Mouse (Mus musculus): ENCODE measurements around the gene Nkpd1. TPM values are rescaled to one million over a fixed set of nuclear protein-coding genes. Genes with fewer than 3 reads are reported as not detected.

The Nkpd1 gene
- 1.3 TPM in 2 replicates for polyA plus RNA-seq (2012; rRNA removed)

GRCm38 (mm10) chr7:19517652-19518365 lies at the start of gene Nkpd1:
Gene Nkpd1 (plus strand): TSS chr7:19517838.

DNA sequence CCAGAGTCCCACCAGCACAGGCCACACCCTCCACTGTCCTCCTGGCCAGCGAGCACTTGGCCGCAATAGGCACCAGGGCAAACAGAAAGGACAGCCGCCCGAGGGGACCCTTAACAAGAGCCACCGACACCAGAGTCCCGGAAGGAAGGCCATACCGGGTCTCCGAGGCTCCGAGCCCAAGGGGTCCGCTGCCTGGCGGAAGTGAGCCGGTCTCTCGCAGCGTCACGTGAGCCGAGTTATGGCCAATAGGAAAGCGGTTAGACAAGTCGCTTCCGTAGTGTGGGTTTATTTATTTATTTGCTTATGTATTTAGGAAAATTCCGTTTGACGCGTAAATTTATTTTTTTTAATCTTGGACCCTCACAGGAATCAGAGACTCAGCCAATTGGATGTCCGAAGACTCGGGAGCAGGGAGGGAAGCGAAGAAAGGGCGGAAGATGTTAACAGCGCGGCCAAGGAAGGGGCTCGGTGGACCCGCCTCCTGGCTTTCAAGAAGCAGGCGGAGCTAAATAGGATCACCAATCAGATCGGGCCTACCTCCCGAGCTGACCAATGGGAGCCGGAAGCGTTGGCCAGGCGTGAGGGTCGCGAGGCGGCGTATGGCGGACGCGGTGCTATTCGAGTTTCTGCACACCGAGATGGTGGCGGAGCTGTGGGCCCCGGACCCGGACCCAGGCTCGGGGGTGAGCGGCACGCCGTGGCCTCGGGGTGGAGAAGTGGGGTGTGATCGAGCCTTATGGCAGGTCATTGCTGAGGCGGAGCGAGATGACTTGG lies 9.3 kb upstream of the Nkpd1 start, which contains the start of the genes Bloc1s3 and Trappc6a:
Gene Bloc1s3, minus strand, starts transcription at position 218 of the 774 bp plus-strand sequence.
Gene Trappc6a, plus strand, starts transcription at position 246 of the 774 bp plus-strand sequence.

GRCm38 (mm10) chr7:19562643-19563410 lies 45.2 kb downstream of the Nkpd1 start, which contains the start of gene Ppp1r37:
Gene Ppp1r37 (minus strand): TSS chr7:19563076.

Other genes starting within 250 kb of the Nkpd1 start
- gene Vasp, start 246.0 kb upstream of the Nkpd1 start, polyA plus RNA-seq (2012; rRNA removed) = 65.0 and 68.3 TPM in 2 replicates
- 1.6 and 2.0 TPM in 2 replicates for gene Ppm1n, start 237.8 kb upstream of the Nkpd1 start, polyA plus RNA-seq (2012; rRNA removed)
- gene Rtn2, start 235.2 kb upstream of the Nkpd1 start, polyA plus RNA-seq (2012; rRNA removed) = 155 and 161 TPM in 2 replicates
- 0.25 and 0.71 TPM in 2 replicates for gene Fosb, start 207.8 kb upstream of the Nkpd1 start, polyA plus RNA-seq (2012; rRNA removed)
- gene Ercc1, start 173.1 kb upstream of the Nkpd1 start, polyA plus RNA-seq (2012; rRNA removed) = 72.9 and 73.8 TPM in 2 replicates
- gene Cd3eap, start 158.4 kb upstream of the Nkpd1 start, polyA plus RNA-seq (2012; rRNA removed) = 14.2 and 15.3 TPM in 2 replicates
- gene Ppp1r13l, start 158.1 kb upstream of the Nkpd1 start, polyA plus RNA-seq (2012; rRNA removed) = 4.4 and 5.1 TPM in 2 replicates
- gene Ercc2, start 135.8 kb upstream of the Nkpd1 start, polyA plus RNA-seq (2012; rRNA removed) = 77.4 and 78.3 TPM in 2 replicates
- 1.6 and 2.1 TPM in 2 replicates for gene Klc3, start 113.7 kb upstream of the Nkpd1 start, polyA plus RNA-seq (2012; rRNA removed)
- 0.36 and 148 TPM in 2 replicates for gene Ckm, start 113.1 kb upstream of the Nkpd1 start, polyA plus RNA-seq (2012; rRNA removed)
- 47.3 and 55.6 TPM in 2 replicates for gene Mark4, start 59.0 kb upstream of the Nkpd1 start, polyA plus RNA-seq (2012; rRNA removed)
- gene Exoc3l2, start 54.5 kb upstream of the Nkpd1 start, polyA plus RNA-seq (2012; rRNA removed) = 0.31 and 0.70 TPM in 2 replicates
- 12.0 and 12.1 TPM in 2 replicates for gene Bloc1s3, start 9.5 kb upstream of the Nkpd1 start, polyA plus RNA-seq (2012; rRNA removed)
- gene Trappc6a, start 9.4 kb upstream of the Nkpd1 start, polyA plus RNA-seq (2012; rRNA removed) = 19.9 and 24.6 TPM in 2 replicates
- 112 and 114 TPM in 2 replicates for gene Ppp1r37, start 45.2 kb downstream of the Nkpd1 start, polyA plus RNA-seq (2012; rRNA removed)
- 1.2 and 1.5 TPM in 2 replicates for gene Zfp296, start 59.4 kb downstream of the Nkpd1 start, polyA plus RNA-seq (2012; rRNA removed)
- 64.8 and 70.8 TPM in 2 replicates for gene Gemin7, start 59.8 kb downstream of the Nkpd1 start, polyA plus RNA-seq (2012; rRNA removed)
- gene Clasrp, start 86.6 kb downstream of the Nkpd1 start, polyA plus RNA-seq (2012; rRNA removed) = 142 and 146 TPM in 2 replicates
- gene Relb, start 111.6 kb downstream of the Nkpd1 start, polyA plus RNA-seq (2012; rRNA removed) = 5.8 and 6.2 TPM in 2 replicates
- gene Clptm1, start 147.2 kb downstream of the Nkpd1 start, polyA plus RNA-seq (2012; rRNA removed) = 96.6 and 100 TPM in 2 replicates
- gene Apoc2, start 160.1 kb downstream of the Nkpd1 start, polyA plus RNA-seq (2012; rRNA removed) = 0.19 TPM in 1 of 2 replicates, not detected in the other
- gene Gm44805, start 163.6 kb downstream of the Nkpd1 start, polyA plus RNA-seq (2012; rRNA removed) = not detected in 2 replicates
- not detected in 2 replicates for gene Apoc4, start 163.6 kb downstream of the Nkpd1 start, polyA plus RNA-seq (2012; rRNA removed)
- 1.6 and 2.7 TPM in 2 replicates for gene Apoc1, start 174.8 kb downstream of the Nkpd1 start, polyA plus RNA-seq (2012; rRNA removed)
- gene Apoe, start 181.3 kb downstream of the Nkpd1 start, polyA plus RNA-seq (2012; rRNA removed) = 863 and 1,072 TPM in 2 replicates
- 103 and 109 TPM in 2 replicates for gene Tomm40, start 197.6 kb downstream of the Nkpd1 start, polyA plus RNA-seq (2012; rRNA removed)
- gene Nectin2, start 232.6 kb downstream of the Nkpd1 start, polyA plus RNA-seq (2012; rRNA removed) = 37.8 and 38.6 TPM in 2 replicates